Mouse (Mus musculus) intestine, embryonic 14.5 days (tissue): ENCODE measurements around the gene Trim67. TPM values are rescaled to one million over a fixed set of nuclear protein-coding genes. Genes with fewer than 3 reads are reported as not detected.

Experiments
- ATAC-seq: fragments of 200-750 bp; cut with Nextera tagmentation; replicated peaks from 2 replicates; pipeline ENCODE4 v1.8.0; 2017; ENCODE audit warnings: low read depth, moderate number of reproducible peaks, moderate TSS enrichment, moderate library complexity; ENCODE audit not compliant: low FRiP score, low TSS enrichment
- DNase-seq: peaks from one replicate; pipeline ENCODE4 v3.0.0-alpha.2; 2018; ENCODE audit warnings: low spot score
- H3K27ac ChIP-seq: fragments of 300-500 bp; sonication (generic); 2 replicates; pipeline ENCODE4 v1.5.1; 2014; ENCODE audit warnings: low read depth, mild to moderate bottlenecking, control low read depth
- H3K27me3 ChIP-seq: fragments of 300-500 bp; sonication (generic); replicated peaks from 2 replicates; pipeline ENCODE4 v1.6.1; 2014; ENCODE audit warnings: low read length, control low read depth; ENCODE audit not compliant: control insufficient read depth, insufficient read depth
- H3K36me3 ChIP-seq: fragments of 300-500 bp; sonication (generic); 2 replicates; pipeline ENCODE4 v1.6.1; 2014; ENCODE audit warnings: low read length, control low read depth; ENCODE audit not compliant: control insufficient read depth, insufficient read depth
- H3K4me1 ChIP-seq: fragments of 300-500 bp; sonication (generic); replicated peaks from 2 replicates; pipeline ENCODE4 v1.6.1; 2014; ENCODE audit warnings: low read length, control low read depth, mixed read lengths; ENCODE audit not compliant: control insufficient read depth, insufficient read depth
- H3K4me2 ChIP-seq: fragments of 300-500 bp; sonication (generic); 2 replicates; pipeline ENCODE4 v1.6.1; 2014; ENCODE audit warnings: low read length
- H3K4me3 ChIP-seq: fragments of 300-500 bp; sonication (generic); 2 replicates; pipeline ENCODE4 v1.5.1; 2014; ENCODE audit warnings: low read depth, low read length, control low read depth, mixed read lengths
- H3K9ac ChIP-seq: fragments of 300-500 bp; sonication (generic); 2 replicates; pipeline ENCODE4 v1.6.1; 2014; ENCODE audit warnings: mild to moderate bottlenecking, low read length
- H3K9me3 ChIP-seq: fragments of 300-500 bp; sonication (generic); 2 replicates; pipeline ENCODE4 v1.6.1; 2016; ENCODE audit warnings: low read length, control low read depth; ENCODE audit not compliant: control insufficient read depth
- WGBS: fragments of 180-500 bp; shearing (Covaris S2); extraction: QIAGEN DNeasy Blood & Tissue Kit; methylation state at CpG from one replicate; pipeline ENCODE4 v1.1.7; 2014; 5-methylcytosine and 5-hydroxymethylcytosine counted together
- polyA plus RNA-seq: library from polyadenylated mRNA; unstranded; fragments of >200 nt; fragmentation: Nextera tagmentation; extraction: Ambion mirVana; gene quantifications from 2 replicates; pipeline ENCODE4 v1.2.1, GENCODE M21; 2014

Trim67 gene
- polyA plus RNA-seq, result 0.78 and 1.2 TPM in 2 replicates

- Histone ChIP-seq H3K4me1 (peaks cover 17% of the 10 kb centered on the region), H3K27me3 (peaks cover 57% of the 10 kb centered on the region)
Measured at GRCm38 (mm10) chr8:124792708-124793107, at the start of gene Trim67. Gene Trim67, plus strand, starts transcription at chr8:124793092.

GRCm38 (mm10) chr8:124746661-124747060 is 46.2 kb upstream of the Trim67 start:
- Histone ChIP-seq H3K36me3 (no peaks in the 10 kb centered on the region), H3K9ac (no peak overlapping the region), H3K4me1 (peaks cover 9% of the 10 kb centered on the region), H3K4me3 (no peak overlapping the region), H3K27me3 (peaks cover 18% of the 10 kb centered on the region), H3K4me2 (no peak overlapping the region), H3K27ac (no peak overlapping the region), H3K9me3 (no peaks in the 10 kb centered on the region)
- 68% methylated on average over 13 of the region's 13 CpGs for WGBS
- ATAC-seq, result no peak
- no peak for DNase-seq

More at GRCm38 (mm10) chr8:124792708-124793107, at the start of gene Trim67:
- ATAC-seq (peak; percentile 80), DNase-seq (peak; percentile 79)
- peak within 1 kb of the TSS; percentile 99 for H3K4me2 ChIP-seq
- H3K36me3 ChIP-seq, result no peaks in the 10 kb centered on the region
- H3K4me3 ChIP-seq, result peak within 1 kb of the TSS; percentile 54
- no peak within 1 kb of the TSS; the same call in 1 of the 2 replicates for H3K9ac ChIP-seq
- under 1% methylated on average over 38 of the region's 39 CpGs for WGBS
- H3K27ac ChIP-seq, result peak within 1 kb of the TSS; percentile 43; the same call in 1 of the 2 replicates
- no peaks in the 10 kb centered on the region for H3K9me3 ChIP-seq

GRCm38 (mm10) chr8:124751191-124751590 is 41.7 kb upstream of the Trim67 start:
- peak overlapping the region; percentile 48 for H3K9ac ChIP-seq
- peak overlapping the region; percentile 98 for H3K4me2 ChIP-seq
- 0% methylated on average over 31 of the region's 31 CpGs for WGBS
- H3K27me3 ChIP-seq, result peaks cover 25% of the 10 kb centered on the region
- ATAC-seq (no peak), DNase-seq (peak; percentile 74)
- H3K36me3 ChIP-seq, result no peaks in the 10 kb centered on the region
- no peak overlapping the region for H3K27ac ChIP-seq
- H3K4me1 ChIP-seq, result peaks cover 31% of the 10 kb centered on the region
- peak overlapping the region; percentile 65 for H3K4me3 ChIP-seq
- no peaks in the 10 kb centered on the region for H3K9me3 ChIP-seq

- no peaks in the 10 kb centered on the region for H3K36me3 ChIP-seq
- H3K27ac ChIP-seq, result no peak within 1 kb of the TSS
- peaks cover 25% of the 10 kb centered on the region for H3K27me3 ChIP-seq
- peak within 1 kb of the TSS; percentile 48 for H3K9ac ChIP-seq
- under 1% methylated on average over 38 of the region's 41 CpGs for WGBS
- peak within 1 kb of the TSS; percentile 65 for H3K4me3 ChIP-seq
- H3K4me2 ChIP-seq, result peak within 1 kb of the TSS; percentile 98
- no peaks in the 10 kb centered on the region for H3K9me3 ChIP-seq
- peaks cover 31% of the 10 kb centered on the region for H3K4me1 ChIP-seq
- ATAC-seq (peak; percentile 76), DNase-seq (peak; percentile 80)
Measured at GRCm38 (mm10) chr8:124751709-124752173, 41.2 kb upstream of the Trim67 start, which contains the start of gene Fam89a. Gene Fam89a, minus strand, starts transcription at chr8:124751832.

- WGBS, result 45% methylated on average over 21 of the region's 21 CpGs
- peak; percentile 59 for DNase-seq
- no peak for ATAC-seq
- Histone ChIP-seq H3K4me2 (peak overlapping the region; percentile 98; the same call in 1 of the 2 replicates), H3K4me3 (no peak overlapping the region), H3K27me3 (peaks cover 25% of the 10 kb centered on the region), H3K27ac (no peak overlapping the region), H3K4me1 (peaks cover 31% of the 10 kb centered on the region), H3K36me3 (no peaks in the 10 kb centered on the region), H3K9ac (no peak overlapping the region), H3K9me3 (no peaks in the 10 kb centered on the region)
Measured at GRCm38 (mm10) chr8:124752325-124752862, 40.5 kb upstream of the Trim67 start.

GRCm38 (mm10) chr8:124754101-124754791 is 38.6 kb upstream of the Trim67 start:
- Histone ChIP-seq H3K36me3 (no peaks in the 10 kb centered on the region), H3K4me3 (no peak overlapping the region), H3K4me1 (peaks cover 31% of the 10 kb centered on the region), H3K4me2 (0 out of 2 replicates have a peak overlapping the region, but pooled peaks have one; percentile 3), H3K9ac (no peak overlapping the region), H3K27me3 (peaks cover 25% of the 10 kb centered on the region), H3K9me3 (no peaks in the 10 kb centered on the region), H3K27ac (no peak overlapping the region)
- peak; percentile 71 for DNase-seq
- 15% methylated on average over 11 of the region's 11 CpGs for WGBS
- ATAC-seq, result peak; percentile 59; the same call in 1 of the 2 replicates

- no peak for ATAC-seq
- DNase-seq, result no peak
- 33% methylated on average over 4 of the region's 4 CpGs for WGBS
- Histone ChIP-seq H3K4me1 (peaks cover 31% of the 10 kb centered on the region), H3K36me3 (no peaks in the 10 kb centered on the region), H3K9ac (no peak overlapping the region), H3K4me2 (no peak overlapping the region), H3K27ac (no peak overlapping the region), H3K4me3 (no peak overlapping the region), H3K27me3 (peaks cover 25% of the 10 kb centered on the region), H3K9me3 (no peaks in the 10 kb centered on the region)
Measured at GRCm38 (mm10) chr8:124754792-124755190, 38.1 kb upstream of the Trim67 start.

GRCm38 (mm10) chr8:124755481-124755880 is 37.4 kb upstream of the Trim67 start:
- no peak overlapping the region for H3K27ac ChIP-seq
- H3K4me1 ChIP-seq, result peaks cover 31% of the 10 kb centered on the region
- H3K4me3 ChIP-seq, result no peak overlapping the region
- ATAC-seq (no peak), DNase-seq (no peak)
- no peak overlapping the region for H3K4me2 ChIP-seq
- 87% methylated on average over 8 of the region's 8 CpGs for WGBS
- H3K36me3 ChIP-seq, result no peaks in the 10 kb centered on the region
- H3K27me3 ChIP-seq, result peaks cover 18% of the 10 kb centered on the region
- H3K9me3 ChIP-seq, result no peaks in the 10 kb centered on the region
- H3K9ac ChIP-seq, result no peak overlapping the region
